Mouse (Mus musculus) activated CD4-positive, CD25-positive, alpha-beta regulatory T cell, adult 4 months (primary cell): Measurements from ENCODE around the gene Trpm5. TPM values are rescaled to one million over a fixed set of nuclear protein-coding genes. Genes with fewer than 3 reads are reported as not detected.
A peak's percentile ranks its signal among the peaks of the same experiment; 100 is the strongest.

Experiments
- ATAC-seq: one replicate; pipeline ENCODE4 v1.8.0; 2017
- polyA plus RNA-seq, 2 experiments: library from polyadenylated mRNA; unstranded; fragments of 100-300 nt; shearing (Covaris generic); gene quantifications; one replicate each; pipeline ENCODE4 v1.2.1; 2017

The Trpm5 gene
- polyA plus RNA-seq, 2 experiments from 2014 or later: not detected

- no peak for ATAC-seq
These were observed 36.7 kb downstream of the Trpm5 start for GRCm38 (mm10) chr7:143057667-143058220.

- ATAC-seq: no peak
These were observed 37.4 kb downstream of the Trpm5 start for GRCm38 (mm10) chr7:143057023-143057422.

- ATAC-seq: no peak
These were observed 38.8 kb downstream of the Trpm5 start for GRCm38 (mm10) chr7:143055499-143056186.

GRCm38 (mm10) chr7:143055001-143055400 is 39.4 kb downstream of the Trpm5 start:
- no peak for ATAC-seq

- no peak for ATAC-seq
These were observed 39.9 kb downstream of the Trpm5 start for GRCm38 (mm10) chr7:143054612-143054965.

- ATAC-seq: no peak
These were observed 40.4 kb downstream of the Trpm5 start for GRCm38 (mm10) chr7:143053961-143054611.

GRCm38 (mm10) chr7:143053008-143053899 is 41.2 kb downstream of the Trpm5 start:
- peak; percentile 15 for ATAC-seq

- peak; percentile 63 for ATAC-seq
These were observed 41.8 kb downstream of the Trpm5 start, which contains the start of gene Cd81 for GRCm38 (mm10) chr7:143052626-143053007. Gene Cd81 (plus strand): TSS chr7:143052739.

GRCm38 (mm10) chr7:143051316-143051715 is 43.1 kb downstream of the Trpm5 start:
- ATAC-seq: no peak

- ATAC-seq: no peak
These were observed 44.3 kb downstream of the Trpm5 start for GRCm38 (mm10) chr7:143049841-143050816.

GRCm38 (mm10) chr7:143049331-143049730 is 45.1 kb downstream of the Trpm5 start:
- no peak for ATAC-seq

- no peak for ATAC-seq
These were observed 48.1 kb downstream of the Trpm5 start for GRCm38 (mm10) chr7:143046358-143046757.

GRCm38 (mm10) chr7:143044826-143045206 is 49.6 kb downstream of the Trpm5 start:
- ATAC-seq: no peak

GRCm38 (mm10) chr7:143044049-143044825 is 50.2 kb downstream of the Trpm5 start:
- ATAC-seq: no peak

- no peak for ATAC-seq
These were observed 51.5 kb downstream of the Trpm5 start for GRCm38 (mm10) chr7:143042897-143043300.

GRCm38 (mm10) chr7:143042089-143042488 is 52.4 kb downstream of the Trpm5 start:
- ATAC-seq: no peak

GRCm38 (mm10) chr7:143041138-143041822 is 53.2 kb downstream of the Trpm5 start:
- no peak for ATAC-seq

GRCm38 (mm10) chr7:143040561-143040960 is 53.9 kb downstream of the Trpm5 start:
- no peak for ATAC-seq

- no peak for ATAC-seq
These were observed 56.1 kb downstream of the Trpm5 start for GRCm38 (mm10) chr7:143038174-143038931.

- no peak for ATAC-seq
These were observed 57.1 kb downstream of the Trpm5 start for GRCm38 (mm10) chr7:143037306-143037705.
